Mouse (Mus musculus): ENCODE data around the gene Cped1.

DNA sequence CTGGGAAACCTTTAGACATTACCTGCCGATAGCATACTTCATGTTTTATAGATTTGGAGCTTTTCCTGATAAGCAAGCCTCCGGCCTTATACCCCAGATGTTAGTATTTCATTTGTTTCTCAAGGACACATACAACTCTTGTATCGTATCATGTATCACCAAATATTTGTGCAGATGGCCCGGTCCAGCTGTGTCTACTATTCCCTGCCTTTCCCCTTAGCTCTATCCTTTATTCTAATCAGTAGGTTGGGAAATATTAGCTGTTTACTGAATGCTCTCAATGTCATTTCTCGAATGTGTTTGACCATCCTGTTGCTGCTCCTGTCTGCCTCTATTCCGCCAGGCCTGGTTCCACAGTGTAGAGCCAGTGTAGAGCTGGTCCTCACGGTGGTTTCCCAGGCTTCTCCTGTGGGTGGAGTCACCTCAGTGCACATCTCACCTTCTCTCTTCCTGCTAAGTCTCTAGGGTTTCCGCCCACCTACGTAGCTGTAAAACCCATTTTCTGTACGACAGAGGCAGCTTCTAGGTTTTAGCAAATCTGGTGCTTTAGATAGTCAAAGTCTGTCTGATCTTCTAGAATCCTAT is 18.3 kb downstream of the Cped1 start:
- TF ChIP-seq EP300 (IDR thresholded peaks at IDR 0.05; ENCODE audit: low read depth) = no peak
- TF ChIP-seq CTCF (IDR thresholded peaks at IDR 0.05; ENCODE audit: low read depth) = no peak
